Mouse (Mus musculus): ENCODE data around the gene Asb14. TPM values are rescaled to one million over a fixed set of nuclear protein-coding genes. Genes with fewer than 3 reads are reported as not detected.
"Not testable (repeated sequence)": the region's sequence is repeated elsewhere in the genome, so short reads cannot be mapped to it uniquely, and the experiment has no call there.

Gene Asb14
- total RNA-seq, 2 experiments from 2014 or later: not detected

DNA sequence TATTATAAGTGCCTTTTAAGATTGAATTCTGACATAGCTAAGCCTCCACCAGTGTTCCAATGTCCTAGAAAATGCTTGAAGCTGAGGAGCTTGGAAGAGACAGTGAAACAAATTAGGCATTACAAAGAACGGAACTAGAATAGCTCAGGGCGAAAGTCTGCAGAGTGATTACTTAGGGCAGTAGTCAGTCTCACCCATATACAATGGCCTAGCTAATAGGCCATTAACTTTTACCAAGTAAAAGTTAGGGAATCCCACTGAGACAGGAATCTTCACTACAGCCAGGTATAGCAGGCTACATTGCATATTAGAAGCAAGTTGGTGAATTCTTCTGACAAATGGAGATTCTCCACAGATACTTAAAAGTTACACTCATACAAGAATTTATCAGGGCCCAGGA, 61.8 kb downstream of the Asb14 start:
- not testable (repeated sequence) for DNase-seq (ENCODE audit: low spot score in 2 of 2)

DNA sequence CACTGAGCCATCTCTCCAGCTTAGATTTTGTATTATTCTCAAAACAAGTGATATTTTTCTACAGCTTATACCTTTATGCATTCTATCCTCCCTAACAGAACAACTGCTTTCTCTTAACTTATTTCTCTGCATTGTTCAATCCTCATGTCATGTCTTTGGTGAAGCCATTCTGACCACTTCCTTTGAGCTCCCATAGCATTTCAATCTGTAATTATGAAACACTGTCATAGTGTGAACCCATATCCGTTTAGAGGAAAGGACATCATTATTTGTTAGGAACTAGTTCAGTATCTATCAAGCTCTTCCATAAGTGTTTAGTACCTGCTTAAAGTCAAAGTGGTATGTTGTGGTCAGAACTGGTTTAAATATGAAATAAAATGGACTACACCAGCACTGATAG, 66.2 kb downstream of the Asb14 start:
- no peak for DNase-seq (ENCODE audit: low spot score in 2 of 2)

Other genes starting within 250 kb of the Asb14 start
- 1 to 10 TPM; 9.1 to 9.3 TPM for gene Pde12, start 224.7 kb upstream of the Asb14 start, total RNA-seq (2021)
- gene Dnah12, start 201.3 kb upstream of the Asb14 start, total RNA-seq (2021): under 1 TPM; 0.21 to 0.26 TPM
- gene Appl1, start 76.7 kb downstream of the Asb14 start, total RNA-seq (2021): 10 to 100 TPM; 65.7 to 70.5 TPM
- gene Hesx1, start 99.9 kb downstream of the Asb14 start, total RNA-seq (2021): not detected
- gene Il17rd, start 144.4 kb downstream of the Asb14 start, total RNA-seq (2021): 1 to 10 TPM; 2.1 to 2.6 TPM
- 10 to 100 TPM; 67.4 to 85.3 TPM for gene Arhgef3, start 220.3 kb downstream of the Asb14 start, total RNA-seq (2021)

Measured in left cerebral cortex, adult 18-20 months (tissue).